Mouse (Mus musculus): ENCODE measurements around the gene Serpinb13. TPM values are rescaled to one million over a fixed set of nuclear protein-coding genes. Genes with fewer than 3 reads are reported as not detected.
"Not testable (repeated sequence)": the region's sequence is repeated elsewhere in the genome, so short reads cannot be mapped to it uniquely, and the experiment has no call there.

The Serpinb13 gene
- not detected for total RNA-seq (2022)

GRCm38 (mm10) chr1:106980684-106981083 lies at the start of gene Serpinb13:
Gene Serpinb13, plus strand, starts transcription at chr1:106980984.
- DNase-seq (ENCODE audit: low spot score), result no peak

- peak; percentile 16 for DNase-seq (ENCODE audit: low spot score)
Observed at GRCm38 (mm10) chr1:106931954-106932353, 48.8 kb upstream of the Serpinb13 start.

GRCm38 (mm10) chr1:106933658-106934057 lies 47.1 kb upstream of the Serpinb13 start:
- peak; percentile 21 for DNase-seq (ENCODE audit: low spot score)

GRCm38 (mm10) chr1:106934265-106934664 lies 46.5 kb upstream of the Serpinb13 start, which contains the start of gene Serpinb12:
Gene Serpinb12, plus strand, starts transcription at chr1:106934449.
- no peak for DNase-seq (ENCODE audit: low spot score)

- DNase-seq (ENCODE audit: low spot score), result no peak
Observed at GRCm38 (mm10) chr1:106947217-106947616, 33.6 kb upstream of the Serpinb13 start.

GRCm38 (mm10) chr1:106959981-106960380 lies 20.8 kb upstream of the Serpinb13 start:
- no peak for DNase-seq (ENCODE audit: low spot score)

GRCm38 (mm10) chr1:106961023-106961422 lies 19.8 kb upstream of the Serpinb13 start:
- DNase-seq (ENCODE audit: low spot score), result no peak

GRCm38 (mm10) chr1:106983092-106983491 lies 2.3 kb downstream of the Serpinb13 start:
- DNase-seq (ENCODE audit: low spot score), result no peak

GRCm38 (mm10) chr1:106983865-106984264 lies 3.1 kb downstream of the Serpinb13 start:
- no peak for DNase-seq (ENCODE audit: low spot score)

- DNase-seq (ENCODE audit: low spot score), result peak; percentile 2
Observed at GRCm38 (mm10) chr1:107000424-107000823, 19.6 kb downstream of the Serpinb13 start.

GRCm38 (mm10) chr1:107001754-107002153 lies 21.0 kb downstream of the Serpinb13 start:
- DNase-seq (ENCODE audit: low spot score), result no peak

- no peak for DNase-seq (ENCODE audit: low spot score)
Observed at GRCm38 (mm10) chr1:107006316-107006715, 25.5 kb downstream of the Serpinb13 start.

GRCm38 (mm10) chr1:107014530-107014929 lies 33.7 kb downstream of the Serpinb13 start:
- no peak for DNase-seq (ENCODE audit: low spot score)

- DNase-seq (ENCODE audit: low spot score), result no peak
Observed at GRCm38 (mm10) chr1:107015210-107015609, 34.4 kb downstream of the Serpinb13 start.

GRCm38 (mm10) chr1:107025886-107026285 lies 45.1 kb downstream of the Serpinb13 start:
- DNase-seq (ENCODE audit: low spot score), result no peak

- not testable (repeated sequence) for DNase-seq (ENCODE audit: low spot score)
Observed at GRCm38 (mm10) chr1:107034236-107034635, 53.5 kb downstream of the Serpinb13 start.

Other genes starting within 250 kb of the Serpinb13 start
- gene Kdsr, start 221.3 kb upstream of the Serpinb13 start, total RNA-seq (2022), result 1 to 10 TPM; 4.3 to 7.5 (median 5.0) TPM
- 10 to 100 TPM; 25.6 to 34.9 (median 29.4) TPM for gene Vps4b, start 184.3 kb upstream of the Serpinb13 start, total RNA-seq (2022)
- gene Serpinb5, start 119.8 kb upstream of the Serpinb13 start, total RNA-seq (2022), result under 1 TPM in 1 of 4 experiments, not detected in 3; 0.28 TPM
- not detected for gene Serpinb12, start 46.5 kb upstream of the Serpinb13 start, total RNA-seq (2022)
- gene Serpinb3a, start 71.3 kb downstream of the Serpinb13 start, total RNA-seq (2022), result not detected
- not detected for gene Serpinb3d, start 102.5 kb downstream of the Serpinb13 start, total RNA-seq (2022)